Mouse (Mus musculus) lung, embryonic 14.5 days (tissue): ENCODE measurements at regions not wholly inside any gene's neighbourhood (a gene's known extent, or its start where the extent isn't known, plus 50 kb on each side); places are given as distances from the start of the nearest gene placed in this dataset.

Source experiments
- ATAC-seq: fragments of 200-750 bp; cut with Nextera tagmentation; 2 replicates; pipeline ENCODE4 v1.8.0; 2017; ENCODE audit warnings: mild to moderate bottlenecking, moderate TSS enrichment, moderate library complexity; ENCODE audit not compliant: insufficient read depth
- DNase-seq: peaks from one replicate; pipeline ENCODE4 v3.0.0-alpha.2; 2015
- H3K27ac ChIP-seq: fragments of 300-500 bp; sonication (generic); 2 replicates; pipeline ENCODE4 v1.5.1; 2014; ENCODE audit warnings: low read depth, mild to moderate bottlenecking, moderate library complexity
- H3K27me3 ChIP-seq: fragments of 300-500 bp; sonication (generic); 2 replicates; pipeline ENCODE4 v1.6.1; 2014; ENCODE audit warnings: low read length, control low read depth; ENCODE audit not compliant: insufficient read depth
- H3K36me3 ChIP-seq: fragments of 300-500 bp; sonication (generic); 2 replicates; pipeline ENCODE4 v1.6.1; 2014; ENCODE audit warnings: control low read depth; ENCODE audit not compliant: insufficient read depth
- H3K4me1 ChIP-seq: fragments of 300-500 bp; sonication (generic); 2 replicates; pipeline ENCODE4 v1.6.1; 2014; ENCODE audit warnings: antibody characterized with exemption, control low read depth; ENCODE audit not compliant: insufficient read depth
- H3K4me2 ChIP-seq: fragments of 300-500 bp; sonication (generic); 2 replicates; pipeline ENCODE4 v1.6.1; 2014; ENCODE audit warnings: mild to moderate bottlenecking
- H3K4me3 ChIP-seq: fragments of 300-500 bp; sonication (generic); 2 replicates; pipeline ENCODE4 v1.5.1; 2014; ENCODE audit warnings: low read depth, low read length
- H3K9ac ChIP-seq: fragments of 300-500 bp; sonication (generic); 2 replicates; pipeline ENCODE4 v1.6.1; 2014
- H3K9me3 ChIP-seq: fragments of 300-500 bp; sonication (generic); 2 replicates; pipeline ENCODE4 v1.6.1; 2016; ENCODE audit warnings: low read depth, low read length, control low read depth
- CTCF ChIP-seq: IDR thresholded peaks from 2 replicates; pipeline ENCODE4 v1.5.1; 2016; ENCODE audit warnings: antibody characterized with exemption, low read depth
- WGBS: fragments of 180-500 bp; shearing (Covaris S2); extraction: QIAGEN DNeasy Blood & Tissue Kit; methylation state at CpG from one replicate; pipeline ENCODE4 v1.1.7; 2014; 5-methylcytosine and 5-hydroxymethylcytosine counted together

GRCm38 (mm10) chr13:72448458-72449058, 180.1 kb upstream of the Irx2 start:
- H3K36me3 ChIP-seq = no peaks in the 10 kb centered on the region
- ATAC-seq (no peak), DNase-seq (peak; percentile 2)
- no peak for TF ChIP-seq CTCF
- 44% methylated on average over 5 of the region's 5 CpGs for WGBS
- no peaks in the 10 kb centered on the region for H3K27me3 ChIP-seq
- no peak overlapping the region for H3K4me2 ChIP-seq
- H3K27ac ChIP-seq = no peak overlapping the region
- H3K9me3 ChIP-seq = no peaks in the 10 kb centered on the region
- no peak overlapping the region for H3K9ac ChIP-seq
- no peaks in the 10 kb centered on the region for H3K4me1 ChIP-seq
- no peak overlapping the region for H3K4me3 ChIP-seq

GRCm38 (mm10) chr13:72495353-72495752, 133.3 kb upstream of the Irx2 start:
- ATAC-seq (no peak), DNase-seq (no peak)
- Histone ChIP-seq H3K36me3 (no peaks in the 10 kb centered on the region), H3K4me1 (no peaks in the 10 kb centered on the region), H3K9ac (no peak overlapping the region), H3K27ac (no peak overlapping the region), H3K4me3 (no peak overlapping the region), H3K4me2 (no peak overlapping the region), H3K9me3 (no peaks in the 10 kb centered on the region), H3K27me3 (no peaks in the 10 kb centered on the region)
- 69% methylated on average over 7 of the region's 7 CpGs for WGBS
- TF ChIP-seq CTCF = no peak

- DNase-seq = no peak
- Histone ChIP-seq H3K4me3 (no peak overlapping the region), H3K27ac (no peak overlapping the region), H3K9ac (no peak overlapping the region), H3K9me3 (no peaks in the 10 kb centered on the region), H3K36me3 (no peaks in the 10 kb centered on the region), H3K27me3 (no peaks in the 10 kb centered on the region), H3K4me1 (no peaks in the 10 kb centered on the region), H3K4me2 (no peak overlapping the region)
- no peak for TF ChIP-seq CTCF
- WGBS = 72% methylated on average over 5 of the region's 5 CpGs
- no peak for ATAC-seq
Observed at GRCm38 (mm10) chr13:72497036-72497435, 131.6 kb upstream of the Irx2 start.

- no peaks in the 10 kb centered on the region for H3K9me3 ChIP-seq
- DNase-seq (peak; percentile 3), ATAC-seq (no peak)
- no peak overlapping the region for H3K27ac ChIP-seq
- no peaks in the 10 kb centered on the region for H3K27me3 ChIP-seq
- H3K4me2 ChIP-seq = no peak overlapping the region
- H3K9ac ChIP-seq = no peak overlapping the region
- TF ChIP-seq CTCF = no peak
- no peak overlapping the region for H3K4me3 ChIP-seq
- no peaks in the 10 kb centered on the region for H3K36me3 ChIP-seq
- no peaks in the 10 kb centered on the region for H3K4me1 ChIP-seq
- 8% methylated on average over 10 of the region's 10 CpGs for WGBS
Observed at GRCm38 (mm10) chr13:72497521-72497920, 131.1 kb upstream of the Irx2 start.

- ATAC-seq = no peak
- no peak for TF ChIP-seq CTCF
- H3K36me3 ChIP-seq = no peaks in the 10 kb centered on the region
- no peak for DNase-seq
- H3K27ac ChIP-seq = no peak overlapping the region
- no peaks in the 10 kb centered on the region for H3K27me3 ChIP-seq
- WGBS = 77% methylated on average over 4 of the region's 4 CpGs
- H3K4me3 ChIP-seq = no peak overlapping the region
- H3K9me3 ChIP-seq = no peaks in the 10 kb centered on the region
- H3K9ac ChIP-seq = no peak overlapping the region
- no peak overlapping the region for H3K4me2 ChIP-seq
- no peaks in the 10 kb centered on the region for H3K4me1 ChIP-seq
Observed at GRCm38 (mm10) chr13:72505954-72506353, 122.7 kb upstream of the Irx2 start.

- no peaks in the 10 kb centered on the region for H3K4me1 ChIP-seq
- TF ChIP-seq CTCF = no peak
Observed at GRCm38 (mm10) chr13:72538633-72539032, 90.0 kb upstream of the Irx2 start.

GRCm38 (mm10) chr13:72541706-72542105, 86.9 kb upstream of the Irx2 start:
- Histone ChIP-seq H3K9ac (no peak overlapping the region), H3K36me3 (no peaks in the 10 kb centered on the region), H3K4me3 (no peak overlapping the region), H3K4me2 (no peak overlapping the region), H3K27ac (no peak overlapping the region), H3K27me3 (no peaks in the 10 kb centered on the region), H3K4me1 (no peaks in the 10 kb centered on the region), H3K9me3 (no peaks in the 10 kb centered on the region)
- DNase-seq (no peak), ATAC-seq (no peak)
- TF ChIP-seq CTCF = no peak
- 76% methylated on average over 3 of the region's 3 CpGs for WGBS

More at GRCm38 (mm10) chr13:72538633-72539032, 90.0 kb upstream of the Irx2 start:
- H3K36me3 ChIP-seq = no peaks in the 10 kb centered on the region
- no peak overlapping the region for H3K4me2 ChIP-seq
- 73% methylated on average over 4 of the region's 4 CpGs for WGBS
- no peaks in the 10 kb centered on the region for H3K9me3 ChIP-seq
- ATAC-seq (no peak), DNase-seq (no peak)
- H3K27ac ChIP-seq = no peak overlapping the region
- H3K4me3 ChIP-seq = no peak overlapping the region
- no peak overlapping the region for H3K9ac ChIP-seq
- no peaks in the 10 kb centered on the region for H3K27me3 ChIP-seq

GRCm38 (mm10) chr13:72557951-72558350, 70.7 kb upstream of the Irx2 start:
- ATAC-seq (no peak), DNase-seq (no peak)
- TF ChIP-seq CTCF = no peak
- H3K4me1 ChIP-seq = no peaks in the 10 kb centered on the region
- H3K36me3 ChIP-seq = no peaks in the 10 kb centered on the region
- no peak overlapping the region for H3K9ac ChIP-seq
- no peaks in the 10 kb centered on the region for H3K9me3 ChIP-seq
- 68% methylated on average over 8 of the region's 8 CpGs for WGBS
- no peak overlapping the region for H3K4me3 ChIP-seq
- no peaks in the 10 kb centered on the region for H3K27me3 ChIP-seq
- H3K27ac ChIP-seq = no peak overlapping the region
- H3K4me2 ChIP-seq = no peak overlapping the region
